21 mouse cellular contexts compared by ENCODE assay signal in the genomic region with DNA sequence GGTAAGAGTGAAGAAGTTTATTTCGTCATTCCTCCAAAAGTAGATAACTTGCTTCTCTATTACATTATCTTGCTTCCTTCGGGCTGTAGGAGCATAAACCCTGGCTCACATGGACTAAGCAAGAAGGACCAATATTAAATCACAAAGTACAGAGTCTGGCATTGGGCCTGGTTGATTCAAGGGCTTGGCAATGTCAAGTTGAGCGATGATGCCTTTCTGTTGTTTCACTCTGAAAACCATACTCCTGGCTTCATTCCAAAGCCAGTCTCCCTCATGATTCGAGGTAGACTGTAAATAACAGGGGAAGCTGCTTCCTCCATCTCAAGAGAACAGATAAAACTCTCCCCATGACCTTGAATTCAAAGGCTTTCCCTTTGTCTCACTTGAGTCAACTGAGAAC. TPM values are rescaled to one million over a fixed set of nuclear protein-coding genes. Genes with fewer than 3 reads are reported as not detected.
DNase-seq lines count a peak whose midpoint lies in the region; ATAC-seq and TF ChIP-seq lines count a peak whose summit lies in the region.
"Had no signal": no experiment of that assay in that cellular context is flagged by ENCODE, and none has a peak within 500 bp of the region (broad histone marks: within the 10 kb centered on the region; RNA-seq: fewer than 3 reads in every experiment).

No protein-coding gene starts in this region.

- no peak for TF ChIP-seq EP300 in lung, postnatal 0 days (IDR thresholded peaks at IDR 0.05)

- H3K27ac ChIP-seq in heart, embryonic 15.5 days, result peak overlapping the region; percentile 12
- H3K27ac ChIP-seq in heart, embryonic 10.5 days, result no peak overlapping the region
- no peak overlapping the region for H3K27ac ChIP-seq in lung, postnatal 0 days (ENCODE audit: low read length)
- H3K27ac ChIP-seq in kidney, embryonic 16.5 days (ENCODE audit: low read length), result no peak overlapping the region
- H3K27ac ChIP-seq: embryonic facial prominence, embryonic 12.5 days; forebrain, embryonic 13.5 days; hindbrain, embryonic 15.5 days; kidney, postnatal 0 days; liver, embryonic 14.5 days; macrophage; midbrain, embryonic 10.5 days had no signal

- TF ChIP-seq CTCF in lung, postnatal 0 days (IDR thresholded peaks at IDR 0.05), result no peak

- ATAC-seq in heart, embryonic 15.5 days (replicated peaks; ENCODE audit: insufficient number of reproducible peaks, insufficient read depth, low FRiP score, low read depth), result no peak
- no peak for ATAC-seq in lung, postnatal 0 days
- no peak for ATAC-seq in kidney, embryonic 16.5 days (ENCODE audit: low FRiP score, low TSS enrichment)
- ATAC-seq: activated CD4-positive, CD25-positive, alpha-beta regulatory T cell, adult 4 months; forebrain, embryonic 13.5 days had no signal

- H3K4me3 ChIP-seq in heart, embryonic 15.5 days, result no peak overlapping the region
- no peak overlapping the region for H3K4me3 ChIP-seq in heart, embryonic 10.5 days
- H3K4me3 ChIP-seq in lung, postnatal 0 days (ENCODE audit: low read depth, low read length), result no peak overlapping the region
- no peak overlapping the region for H3K4me3 ChIP-seq in kidney, embryonic 16.5 days (ENCODE audit: low read length)
- H3K4me3 ChIP-seq: embryonic facial prominence, embryonic 12.5 days; erythroblast, embryonic 14.5 days; forebrain, embryonic 13.5 days; hindbrain, embryonic 15.5 days; midbrain, embryonic 10.5 days had no signal

- no peak overlapping the region for H3K9ac ChIP-seq in heart, embryonic 15.5 days
- no peak overlapping the region for H3K9ac ChIP-seq in lung, postnatal 0 days (replicated peaks; ENCODE audit: low read depth)
- H3K9ac ChIP-seq in kidney, embryonic 16.5 days (replicated peaks; ENCODE audit: low read length), result no peak overlapping the region
- H3K9ac ChIP-seq: embryonic facial prominence, embryonic 12.5 days; forebrain, embryonic 13.5 days; hindbrain, embryonic 15.5 days; liver, embryonic 14.5 days had no signal

- no peaks in the 10 kb centered on the region for H3K27me3 ChIP-seq in heart, embryonic 15.5 days
- H3K27me3 ChIP-seq in heart, embryonic 10.5 days (ENCODE audit: insufficient read depth, poor library complexity, severe bottlenecking), result no peaks in the 10 kb centered on the region
- H3K27me3 ChIP-seq in lung, postnatal 0 days (replicated peaks; ENCODE audit: insufficient read depth, low read length), result no peaks in the 10 kb centered on the region
- H3K27me3 ChIP-seq in kidney, embryonic 16.5 days (ENCODE audit: insufficient read depth, low read length), result no peaks in the 10 kb centered on the region
- H3K27me3 ChIP-seq: embryonic facial prominence, embryonic 12.5 days; forebrain, embryonic 13.5 days; hindbrain, embryonic 15.5 days had no signal

- H3K4me1 ChIP-seq in heart, embryonic 15.5 days (replicated peaks), result peaks cover 37% of the 10 kb centered on the region
- peaks cover 4% of the 10 kb centered on the region; the same call in 1 of the 2 replicates for H3K4me1 ChIP-seq in heart, embryonic 10.5 days
- no peaks in the 10 kb centered on the region for H3K4me1 ChIP-seq in lung, postnatal 0 days (ENCODE audit: insufficient read depth, low read depth, low read length)
- no peaks in the 10 kb centered on the region for H3K4me1 ChIP-seq in kidney, embryonic 16.5 days (ENCODE audit: insufficient read depth, low read length)
- H3K4me1 ChIP-seq: embryonic facial prominence, embryonic 12.5 days; forebrain, embryonic 13.5 days; hindbrain, embryonic 15.5 days; midbrain, embryonic 10.5 days had no signal

- no peak overlapping the region for H3K4me2 ChIP-seq in heart, embryonic 15.5 days
- no peak overlapping the region for H3K4me2 ChIP-seq in lung, postnatal 0 days (replicated peaks; ENCODE audit: low read depth, low read length)
- H3K4me2 ChIP-seq in kidney, embryonic 16.5 days (replicated peaks; ENCODE audit: low read depth, low read length), result no peak overlapping the region
- H3K4me2 ChIP-seq: embryonic facial prominence, embryonic 12.5 days; forebrain, embryonic 13.5 days; hindbrain, embryonic 15.5 days had no signal

- DNase-seq in heart, embryonic 10.5 days (ENCODE audit: low spot score), result no peak
- peak; percentile 29 for DNase-seq in lung, postnatal 0 days (ENCODE audit: low spot score)
- no peak for DNase-seq in lung, postnatal 25 days (ENCODE audit: low spot score)
- peak; percentile 81 for DNase-seq in adrenal gland, adult 8-10 months
- DNase-seq in right cerebral cortex, adult 18-20 months, result no peak
- DNase-seq: cerebellum, adult 8-10 months; gastrocnemius, postnatal 25 days; kidney, adult 11 months; thymus, postnatal 14 days had no signal

- H3K9me3 ChIP-seq in heart, embryonic 15.5 days (replicated peaks), result no peaks in the 10 kb centered on the region
- no peaks in the 10 kb centered on the region for H3K9me3 ChIP-seq in heart, embryonic 10.5 days
- H3K9me3 ChIP-seq in lung, postnatal 0 days (ENCODE audit: low read length), result no peaks in the 10 kb centered on the region
- no peaks in the 10 kb centered on the region for H3K9me3 ChIP-seq in kidney, embryonic 16.5 days (ENCODE audit: low read length)
- H3K9me3 ChIP-seq: embryonic facial prominence, embryonic 12.5 days; forebrain, embryonic 13.5 days; hindbrain, embryonic 15.5 days; midbrain, embryonic 10.5 days had no signal

- WGBS in heart, embryonic 15.5 days, result 27% methylated on average over 4 of the region's 4 CpGs
- WGBS in heart, embryonic 10.5 days, result 67% methylated on average over 4 of the region's 4 CpGs
- 37% methylated on average over 4 of the region's 4 CpGs for WGBS in lung, postnatal 0 days
- WGBS in kidney, embryonic 16.5 days, result 68% methylated on average over 4 of the region's 4 CpGs

- no peaks in the 10 kb centered on the region for H3K36me3 ChIP-seq in heart, embryonic 15.5 days
- H3K36me3 ChIP-seq in heart, embryonic 10.5 days, result no peaks in the 10 kb centered on the region
- no peaks in the 10 kb centered on the region for H3K36me3 ChIP-seq in lung, postnatal 0 days (ENCODE audit: insufficient read depth, low read length)
- no peaks in the 10 kb centered on the region for H3K36me3 ChIP-seq in kidney, embryonic 16.5 days (ENCODE audit: insufficient read depth, low read length)
- H3K36me3 ChIP-seq: embryonic facial prominence, embryonic 12.5 days; hindbrain, embryonic 15.5 days; midbrain, embryonic 10.5 days had no signal

RNA-seq across cellular contexts. Expression of a gene that starts 23.8 kb away (rescaled TPM):
- polyA plus RNA-seq in heart, embryonic 15.5 days (2015; fragmentation: Nextera tagmentation; extraction: Ambion mirVana), result 0.59 and 3.9 TPM in 2 replicates
- 0.97 and 2.1 TPM in 2 replicates for polyA plus RNA-seq in heart, embryonic 10.5 days (2016; fragmentation: Nextera tagmentation; extraction: Ambion mirVana)
- polyA plus RNA-seq in lung, postnatal 0 days (2015; fragmentation: Nextera tagmentation; extraction: Ambion mirVana), result 0.24 and 0.69 TPM in 2 replicates
- total RNA-seq in adrenal gland, adult 8-10 months (2022), result 10 to 100 TPM; 43.7 to 80.6 (median 62.5) TPM
- polyA plus RNA-seq in kidney, embryonic 16.5 days (2015; fragmentation: Nextera tagmentation; extraction: Ambion mirVana), result 1.2 and 2.8 TPM in 2 replicates
- total RNA-seq: heart, postnatal 25 days had no signal
- polyA plus RNA-seq: macrophage had no signal

Comparison
In these comparisons a context has a peak if more than half of its experiments do, and no peak if none do; other contexts are left out.
1. DNase-seq: peak in lung, postnatal 0 days (single experiment) and adrenal gland, adult 8-10 months (single experiment); none in heart, embryonic 10.5 days (single experiment), lung, postnatal 25 days (single experiment) and right cerebral cortex, adult 18-20 months (single experiment).